Mouse (Mus musculus) midbrain, embryonic 11.5 days (tissue): ENCODE measurements at regions not wholly inside any gene's neighbourhood (a gene's known extent, or its start where the extent isn't known, plus 50 kb on each side); places are given as distances from the start of the nearest gene placed in this dataset.
"Not testable (repeated sequence)": the region's sequence is repeated elsewhere in the genome, so short reads cannot be mapped to it uniquely, and the experiment has no call there.

ENCODE experiments used
- ATAC-seq: fragments of 200-750 bp; cut with Nextera tagmentation; 2 replicates; pipeline ENCODE4 v1.8.0; 2017; ENCODE audit warnings: moderate TSS enrichment, moderate library complexity; ENCODE audit not compliant: low FRiP score
- DNase-seq: peaks from one replicate; pipeline ENCODE4 v3.0.0; 2015; ENCODE audit warnings: low spot score; ENCODE audit errors: missing footprints
- H3K27ac ChIP-seq: fragments of 300-500 bp; sonication (generic); 2 replicates; pipeline ENCODE4 v1.5.1; 2014; ENCODE audit warnings: low read depth, low read length
- H3K27me3 ChIP-seq: fragments of 300-500 bp; sonication (generic); 2 replicates; pipeline ENCODE4 v1.6.1; 2014; ENCODE audit warnings: mild to moderate bottlenecking, low read length, moderate library complexity, mixed read lengths; ENCODE audit not compliant: control insufficient read depth, insufficient read depth
- H3K36me3 ChIP-seq: fragments of 300-500 bp; sonication (generic); 2 replicates; pipeline ENCODE4 v1.6.1; 2014; ENCODE audit warnings: mild to moderate bottlenecking, low read length, moderate library complexity, mixed read lengths; ENCODE audit not compliant: control insufficient read depth, insufficient read depth
- H3K4me1 ChIP-seq: fragments of 300-500 bp; sonication (generic); 2 replicates; pipeline ENCODE4 v1.6.1; 2014; ENCODE audit warnings: low read length; ENCODE audit not compliant: control insufficient read depth, insufficient read depth
- H3K4me2 ChIP-seq: fragments of 300-500 bp; sonication (generic); 2 replicates; pipeline ENCODE4 v1.6.1; 2014; ENCODE audit warnings: mild to moderate bottlenecking, moderate library complexity
- H3K4me3 ChIP-seq: fragments of 300-500 bp; sonication (generic); 2 replicates; pipeline ENCODE4 v1.5.1; 2014; ENCODE audit warnings: low read depth, low read length
- H3K9ac ChIP-seq: fragments of 300-500 bp; sonication (generic); 2 replicates; pipeline ENCODE4 v1.6.1; 2014; ENCODE audit warnings: low read length
- H3K9me3 ChIP-seq: fragments of 300-500 bp; sonication (generic); 2 replicates; pipeline ENCODE4 v1.6.1; 2016; ENCODE audit warnings: low read length; ENCODE audit not compliant: control insufficient read depth
- WGBS: fragments of 180-500 bp; shearing (Covaris S2); extraction: QIAGEN DNeasy Blood & Tissue Kit; methylation state at CpG from one replicate; pipeline ENCODE4 v1.1.7; 2014; 5-methylcytosine and 5-hydroxymethylcytosine counted together

DNA sequence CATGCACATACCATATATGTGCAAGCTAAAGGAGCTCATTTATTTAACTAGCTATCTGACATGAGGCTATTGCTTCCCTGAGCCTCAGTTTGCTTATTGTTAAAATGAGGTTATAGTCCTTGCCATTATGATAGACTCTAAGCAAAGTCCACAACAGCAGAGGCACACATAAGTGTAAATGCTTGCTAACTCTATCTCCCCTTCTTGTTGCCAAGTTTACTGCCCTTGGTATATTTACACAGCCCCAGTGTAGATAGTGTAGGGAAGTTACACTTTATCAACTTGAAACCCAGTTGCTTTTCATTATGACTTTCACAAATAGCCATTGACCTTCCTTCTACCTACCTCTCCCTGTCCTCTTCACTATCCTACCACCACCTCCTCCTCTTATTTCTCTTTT lies 782.6 kb upstream of the Agtr1b start:
- no peaks in the 10 kb centered on the region for H3K4me1 ChIP-seq
- no peaks in the 10 kb centered on the region for H3K36me3 ChIP-seq
- no peak overlapping the region for H3K27ac ChIP-seq
- DNase-seq: no peak
- H3K4me2 ChIP-seq: no peak overlapping the region
- H3K27me3 ChIP-seq: no peaks in the 10 kb centered on the region
- no peak for ATAC-seq
- H3K9me3 ChIP-seq: no peaks in the 10 kb centered on the region
- no peak overlapping the region for H3K9ac ChIP-seq
- H3K4me3 ChIP-seq: no peak overlapping the region

DNA sequence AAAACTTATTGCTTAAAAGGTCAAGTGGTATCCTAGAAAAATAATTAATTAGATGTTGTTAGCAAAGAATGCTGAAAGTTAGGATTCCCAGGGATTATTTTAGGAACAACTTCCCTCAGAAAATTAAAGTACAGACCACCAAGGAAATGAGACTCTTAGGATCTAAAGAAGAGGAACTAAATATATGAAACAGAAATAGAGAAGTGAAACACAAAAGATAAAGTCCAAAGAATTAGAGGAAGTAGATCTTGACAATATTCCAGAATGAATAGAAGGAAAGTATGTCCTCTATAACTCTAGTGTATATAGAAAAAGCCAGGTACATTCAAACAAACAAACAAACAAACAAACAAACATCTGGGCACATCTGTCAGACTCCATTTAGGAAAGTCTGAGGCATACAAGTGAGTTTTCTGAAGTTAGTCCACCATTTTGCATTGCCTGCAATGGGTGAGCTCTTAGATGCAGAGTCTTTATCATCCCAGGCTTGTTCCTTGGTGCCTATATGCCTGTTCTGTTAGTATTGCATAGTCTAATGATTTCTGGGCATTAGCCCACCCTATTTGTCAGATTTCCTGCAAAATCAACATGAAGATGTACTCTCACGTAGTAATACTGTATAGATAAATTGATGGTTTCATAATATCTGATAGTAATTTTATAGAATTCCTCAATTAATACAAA lies 762.0 kb upstream of the Agtr1b start:
- no peaks in the 10 kb centered on the region for H3K27me3 ChIP-seq
- no peaks in the 10 kb centered on the region for H3K4me1 ChIP-seq
- 91% methylated on average over 1 of the region's 1 CpGs for WGBS
- no peak for ATAC-seq
- no peak overlapping the region for H3K27ac ChIP-seq
- no peaks in the 10 kb centered on the region for H3K36me3 ChIP-seq
- H3K9ac ChIP-seq: no peak overlapping the region
- H3K4me3 ChIP-seq: no peak overlapping the region
- no peak for DNase-seq
- H3K9me3 ChIP-seq: no peaks in the 10 kb centered on the region
- no peak overlapping the region for H3K4me2 ChIP-seq

DNA sequence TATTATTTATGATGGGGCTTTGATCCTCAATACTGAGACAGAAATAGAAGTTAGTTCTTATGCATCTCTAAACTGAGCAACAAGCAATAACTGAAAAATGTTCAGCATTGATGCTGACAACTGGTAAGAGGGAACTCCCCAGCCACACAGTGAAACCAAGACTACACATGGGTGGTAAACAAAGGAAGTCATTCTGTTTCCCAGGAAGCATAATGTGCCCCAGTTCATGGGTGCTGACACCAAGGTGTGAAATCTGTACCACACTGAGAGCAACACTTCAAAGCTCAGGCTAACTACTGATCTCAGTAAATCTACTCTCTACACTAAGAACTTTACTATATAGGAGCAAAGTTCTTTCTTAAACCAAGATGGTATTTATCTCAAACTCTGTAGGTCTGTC lies 759.2 kb upstream of the Agtr1b start:
- no peaks in the 10 kb centered on the region for H3K36me3 ChIP-seq
- H3K9ac ChIP-seq: no peak overlapping the region
- no peaks in the 10 kb centered on the region for H3K4me1 ChIP-seq
- no peak for ATAC-seq
- H3K4me3 ChIP-seq: no peak overlapping the region
- no peak overlapping the region for H3K27ac ChIP-seq
- H3K27me3 ChIP-seq: no peaks in the 10 kb centered on the region
- no peak overlapping the region for H3K4me2 ChIP-seq
- no peak for DNase-seq
- H3K9me3 ChIP-seq: no peaks in the 10 kb centered on the region

- Histone ChIP-seq H3K9ac (no peak overlapping the region), H3K27me3 (no peaks in the 10 kb centered on the region), H3K9me3 (no peaks in the 10 kb centered on the region), H3K4me1 (no peaks in the 10 kb centered on the region), H3K27ac (no peak overlapping the region), H3K4me2 (no peak overlapping the region), H3K36me3 (no peaks in the 10 kb centered on the region), H3K4me3 (no peak overlapping the region)
- WGBS: 72% methylated on average over 1 of the region's 1 CpGs
- no peak for DNase-seq
- no peak for ATAC-seq
Measured at GRCm38 (mm10) chr3:21118164-21118902, 751.4 kb upstream of the Agtr1b start.

- Histone ChIP-seq H3K9ac (no peak overlapping the region), H3K27ac (no peak overlapping the region), H3K4me2 (no peak overlapping the region), H3K4me1 (no peaks in the 10 kb centered on the region), H3K9me3 (no peaks in the 10 kb centered on the region), H3K36me3 (no peaks in the 10 kb centered on the region), H3K27me3 (no peaks in the 10 kb centered on the region), H3K4me3 (no peak overlapping the region)
- WGBS: 69% methylated on average over 1 of the region's 1 CpGs
- DNase-seq: no peak
- no peak for ATAC-seq
Measured at GRCm38 (mm10) chr3:21111735-21112518, 745.0 kb upstream of the Agtr1b start.

- no peaks in the 10 kb centered on the region for H3K9me3 ChIP-seq
- no peaks in the 10 kb centered on the region for H3K36me3 ChIP-seq
- DNase-seq (no peak), ATAC-seq (no peak)
- no peak overlapping the region for H3K4me3 ChIP-seq
- H3K9ac ChIP-seq: no peak overlapping the region
- H3K27ac ChIP-seq: no peak overlapping the region
- no peaks in the 10 kb centered on the region for H3K27me3 ChIP-seq
- H3K4me1 ChIP-seq: no peaks in the 10 kb centered on the region
- H3K4me2 ChIP-seq: no peak overlapping the region
Measured at GRCm38 (mm10) chr3:21090206-21090605, 723.2 kb upstream of the Agtr1b start.

DNA sequence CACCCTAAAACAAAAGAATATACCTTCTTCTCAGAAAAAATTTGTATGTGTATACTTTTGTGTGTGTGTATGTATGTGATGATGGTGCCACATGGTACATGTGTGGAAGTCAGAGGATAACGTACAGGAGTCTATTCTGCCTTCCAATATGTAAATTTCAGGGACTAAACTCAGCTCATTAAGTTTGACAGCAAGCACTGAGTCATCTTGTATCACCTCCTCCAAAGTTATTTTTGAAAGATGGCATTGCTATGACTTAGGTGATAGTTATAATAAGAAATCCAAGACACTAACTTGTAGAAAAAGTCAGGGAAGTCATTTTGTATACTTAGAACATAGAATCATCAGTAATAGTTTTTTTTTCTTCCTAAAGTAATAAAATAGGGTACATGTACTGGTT lies 719.4 kb upstream of the Agtr1b start:
- ATAC-seq (no peak), DNase-seq (no peak)
- no peaks in the 10 kb centered on the region for H3K4me1 ChIP-seq
- no peaks in the 10 kb centered on the region for H3K27me3 ChIP-seq
- H3K27ac ChIP-seq: no peak overlapping the region
- H3K4me2 ChIP-seq: no peak overlapping the region
- no peak overlapping the region for H3K9ac ChIP-seq
- H3K4me3 ChIP-seq: no peak overlapping the region
- no peaks in the 10 kb centered on the region for H3K9me3 ChIP-seq
- WGBS: 74% methylated on average over 1 of the region's 1 CpGs
- no peaks in the 10 kb centered on the region for H3K36me3 ChIP-seq

DNA sequence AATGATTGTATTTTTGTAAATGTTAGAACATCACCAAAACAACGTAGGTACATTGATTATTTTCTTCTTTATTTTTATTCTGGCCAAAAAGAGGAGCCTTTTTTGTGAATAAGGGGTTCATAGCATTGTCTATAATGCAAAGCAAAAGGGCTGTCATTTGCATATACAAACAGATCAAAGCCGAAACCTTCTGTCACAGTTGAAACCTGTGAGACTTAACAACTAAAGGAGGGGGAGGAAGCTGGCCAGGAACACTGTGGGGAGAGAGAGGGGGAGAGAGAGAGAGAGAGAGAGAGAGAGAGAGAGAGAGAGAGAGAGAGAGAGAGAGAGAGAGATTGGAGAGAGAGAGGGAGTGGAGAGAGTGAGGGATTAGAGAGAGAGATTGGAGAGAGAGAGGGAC lies 710.6 kb upstream of the Agtr1b start:
- no peaks in the 10 kb centered on the region for H3K36me3 ChIP-seq
- no peaks in the 10 kb centered on the region for H3K9me3 ChIP-seq
- no peaks in the 10 kb centered on the region for H3K4me1 ChIP-seq
- H3K27ac ChIP-seq: no peak overlapping the region
- H3K4me2 ChIP-seq: no peak overlapping the region
- H3K27me3 ChIP-seq: no peaks in the 10 kb centered on the region
- H3K9ac ChIP-seq: no peak overlapping the region
- ATAC-seq (no peak), DNase-seq (no peak)
- 72% methylated on average over 2 of the region's 2 CpGs for WGBS
- no peak overlapping the region for H3K4me3 ChIP-seq

DNA sequence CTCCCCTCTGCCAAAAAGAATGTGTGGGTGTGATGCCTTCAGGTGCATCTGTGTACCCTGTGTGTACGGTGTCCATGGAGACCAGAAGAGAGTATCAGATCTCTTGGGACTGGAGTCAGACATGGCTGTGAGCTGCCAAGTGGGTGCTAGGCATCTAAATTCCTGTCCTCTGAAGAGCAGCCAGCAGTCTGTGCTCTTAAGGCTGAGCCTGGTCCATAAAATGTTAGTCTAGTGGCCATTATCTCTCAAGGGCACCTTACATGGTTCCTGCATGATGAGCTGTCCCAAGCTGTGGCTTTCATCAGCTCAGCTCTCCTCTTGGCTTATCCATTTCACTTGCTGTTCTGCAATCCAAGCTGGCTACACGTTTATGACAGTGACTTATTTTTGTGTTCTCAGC lies 686.4 kb upstream of the Agtr1b start:
- not testable (repeated sequence) for ATAC-seq, H3K4me2 ChIP-seq, H3K9me3 ChIP-seq, H3K9ac ChIP-seq, H3K4me3 ChIP-seq, H3K4me1 ChIP-seq, DNase-seq, H3K27ac ChIP-seq, H3K36me3 ChIP-seq, H3K27me3 ChIP-seq
- WGBS: 79% methylated on average over 1 of the region's 2 CpGs
